Mouse (Mus musculus) megakaryocyte, embryonic 14.5 days (primary cell): ENCODE results near the gene Glipr1.

ENCODE experiments used
- FLI1 ChIP-seq: IDR thresholded peaks from 2 replicates; pipeline ENCODE4 v1.6.1; 2012; ENCODE audit warnings: low read length, inconsistent platforms, mixed read lengths
- GATA1 ChIP-seq: IDR thresholded peaks from 3 replicates; pipeline ENCODE4 v1.6.1; 2012; ENCODE audit warnings: mixed read lengths, low read length, inconsistent platforms, borderline replicate concordance

- TF ChIP-seq GATA1, result no peak
- peak; percentile 73 for TF ChIP-seq FLI1
These were observed 29.7 kb downstream of the Glipr1 start, which contains the start of gene Krr1 for GRCm38 (mm10) chr10:111972542-111973361.
